Mouse (Mus musculus) C2C12 (cell line): ENCODE data around the gene Rbfox2.

Source experiments
- CEBPB ChIP-seq: IDR thresholded peaks from one replicate; pipeline ENCODE4 v1.6.1; 2011; ENCODE audit warnings: low read depth, mild to moderate bottlenecking, control low read depth, moderate library complexity
- CTCF ChIP-seq: IDR thresholded peaks from one replicate; pipeline ENCODE4 v1.5.1; 2011; ENCODE audit not compliant: control insufficient read depth, insufficient read depth, insufficient read length
- MAX ChIP-seq: IDR thresholded peaks from one replicate; pipeline ENCODE4 v1.6.1; 2011; ENCODE audit warnings: mild to moderate bottlenecking, control low read depth
- MYOG ChIP-seq: IDR thresholded peaks from one replicate; pipeline ENCODE4 v1.6.1; 2011; ENCODE audit not compliant: control insufficient read depth, insufficient read length; ENCODE audit errors: extremely low read depth
- USF1 ChIP-seq: IDR thresholded peaks from one replicate; pipeline ENCODE4 v1.6.1; 2011; ENCODE audit warnings: low read depth, mild to moderate bottlenecking, control low read depth, moderate library complexity

GRCm38 (mm10) chr15:77340581-77340980, 33.8 kb upstream of the Rbfox2 start:
- no peak for TF ChIP-seq CTCF
- TF ChIP-seq USF1 = no peak
- no peak for TF ChIP-seq MYOG
- TF ChIP-seq CEBPB = no peak
- TF ChIP-seq MAX = no peak
